Mouse (Mus musculus): Measurements from ENCODE around the gene Ptprr. TPM values are rescaled to one million over a fixed set of nuclear protein-coding genes. Genes with fewer than 3 reads are reported as not detected.

Ptprr gene
- 20.8 and 22.0 TPM in 2 replicates for total RNA-seq (2014; rRNA removed)
- 22.9 and 25.1 TPM in 2 replicates for polyA plus RNA-seq (2015; fragmentation: Nextera tagmentation; extraction: Ambion mirVana)

- Histone ChIP-seq H3K27me3 (ENCODE audit: insufficient read depth, low read length) (no peaks in the 10 kb centered on the region), H3K9ac (replicated peaks; ENCODE audit: low read length) (peak within 1 kb of the TSS; percentile 62), H3K4me2 (ENCODE audit: low read depth, low read length) (peak within 1 kb of the TSS; percentile 78), H3K4me3 (ENCODE audit: low read length) (peak within 1 kb of the TSS; percentile 58), H3K36me3 (ENCODE audit: insufficient read depth, low read length) (no peaks in the 10 kb centered on the region), H3K27ac (peak within 1 kb of the TSS; percentile 85), H3K4me1 (ENCODE audit: insufficient read depth, low read length) (no peaks in the 10 kb centered on the region), H3K9me3 (ENCODE audit: low read length) (peaks cover 1% of the 10 kb centered on the region; the same call in 1 of the 2 replicates)
- TF ChIP-seq CTCF (IDR thresholded peaks at IDR 0.05; ENCODE audit: low read depth) = peak; percentile 70
- under 1% methylated on average over 19 of the region's 19 CpGs for WGBS
- ATAC-seq = peak; percentile 97
- peak; percentile 96 for DNase-seq (ENCODE audit: low spot score)
Observed at GRCm38 (mm10) chr10:116017845-116018479, at the start of gene Ptprr. Gene Ptprr, plus strand, starts transcription at chr10:116018213.

- DNase-seq (ENCODE audit: low spot score) (no peak), ATAC-seq (no peak)
- Histone ChIP-seq H3K4me2 (ENCODE audit: low read depth, low read length) (no peak overlapping the region), H3K4me1 (ENCODE audit: insufficient read depth, low read length) (no peaks in the 10 kb centered on the region), H3K27me3 (ENCODE audit: insufficient read depth, low read length) (no peaks in the 10 kb centered on the region), H3K27ac (no peak overlapping the region), H3K4me3 (ENCODE audit: low read length) (no peak overlapping the region), H3K9me3 (ENCODE audit: low read length) (no peaks in the 10 kb centered on the region), H3K9ac (replicated peaks; ENCODE audit: low read length) (no peak overlapping the region), H3K36me3 (ENCODE audit: insufficient read depth, low read length) (no peaks in the 10 kb centered on the region)
- no peak for TF ChIP-seq CTCF (IDR thresholded peaks at IDR 0.05; ENCODE audit: low read depth)
- 52% methylated on average over 7 of the region's 7 CpGs for whole genome bisulfite sequencing
Observed at GRCm38 (mm10) chr10:115976345-115976744, 41.7 kb upstream of the Ptprr start.

- no peak for ATAC-seq
- Histone ChIP-seq H3K4me2 (ENCODE audit: low read depth, low read length) (no peak overlapping the region), H3K27ac (no peak overlapping the region), H3K9ac (replicated peaks; ENCODE audit: low read length) (no peak overlapping the region), H3K9me3 (ENCODE audit: low read length) (no peaks in the 10 kb centered on the region), H3K36me3 (ENCODE audit: insufficient read depth, low read length) (no peaks in the 10 kb centered on the region), H3K27me3 (ENCODE audit: insufficient read depth, low read length) (no peaks in the 10 kb centered on the region), H3K4me1 (ENCODE audit: insufficient read depth, low read length) (no peaks in the 10 kb centered on the region), H3K4me3 (ENCODE audit: low read length) (no peak overlapping the region)
- no peak for TF ChIP-seq CTCF (IDR thresholded peaks at IDR 0.05; ENCODE audit: low read depth)
- 56% methylated on average over 7 of the region's 7 CpGs for WGBS
- DNase-seq (ENCODE audit: low spot score) = no peak
Observed at GRCm38 (mm10) chr10:115978992-115979391, 39.0 kb upstream of the Ptprr start.

GRCm38 (mm10) chr10:115980018-115980417, 38.0 kb upstream of the Ptprr start:
- DNase-seq (ENCODE audit: low spot score) = no peak
- Histone ChIP-seq H3K27me3 (ENCODE audit: insufficient read depth, low read length) (no peaks in the 10 kb centered on the region), H3K4me1 (ENCODE audit: insufficient read depth, low read length) (no peaks in the 10 kb centered on the region), H3K4me3 (ENCODE audit: low read length) (no peak overlapping the region), H3K4me2 (ENCODE audit: low read depth, low read length) (no peak overlapping the region), H3K9me3 (ENCODE audit: low read length) (no peaks in the 10 kb centered on the region), H3K36me3 (ENCODE audit: insufficient read depth, low read length) (no peaks in the 10 kb centered on the region), H3K27ac (no peak overlapping the region), H3K9ac (replicated peaks; ENCODE audit: low read length) (no peak overlapping the region)
- TF ChIP-seq CTCF (IDR thresholded peaks at IDR 0.05; ENCODE audit: low read depth) = no peak
- ATAC-seq = no peak
- WGBS = 90% methylated on average over 2 of the region's 2 CpGs

- no peak overlapping the region for H3K9ac ChIP-seq (replicated peaks; ENCODE audit: low read length)
- no peak overlapping the region for H3K27ac ChIP-seq
- no peaks in the 10 kb centered on the region for H3K27me3 ChIP-seq (ENCODE audit: insufficient read depth, low read length)
- no peaks in the 10 kb centered on the region for H3K36me3 ChIP-seq (ENCODE audit: insufficient read depth, low read length)
- 57% methylated on average over 6 of the region's 6 CpGs for WGBS
- no peaks in the 10 kb centered on the region for H3K9me3 ChIP-seq (ENCODE audit: low read length)
- ATAC-seq (0 out of 2 replicates have a peak, but pooled peaks have one; percentile 47), DNase-seq (ENCODE audit: low spot score) (peak; percentile 36)
- no peaks in the 10 kb centered on the region for H3K4me1 ChIP-seq (ENCODE audit: insufficient read depth, low read length)
- no peak overlapping the region for H3K4me3 ChIP-seq (ENCODE audit: low read length)
- no peak for TF ChIP-seq CTCF (IDR thresholded peaks at IDR 0.05; ENCODE audit: low read depth)
- no peak overlapping the region for H3K4me2 ChIP-seq (ENCODE audit: low read depth, low read length)
Observed at GRCm38 (mm10) chr10:115984308-115984707, 33.7 kb upstream of the Ptprr start.

GRCm38 (mm10) chr10:116001838-116002237, 16.2 kb upstream of the Ptprr start:
- TF ChIP-seq CTCF (IDR thresholded peaks at IDR 0.05; ENCODE audit: low read depth) = no peak
- Histone ChIP-seq H3K9ac (replicated peaks; ENCODE audit: low read length) (no peak overlapping the region), H3K4me2 (ENCODE audit: low read depth, low read length) (no peak overlapping the region), H3K27me3 (ENCODE audit: insufficient read depth, low read length) (no peaks in the 10 kb centered on the region), H3K27ac (no peak overlapping the region), H3K4me1 (ENCODE audit: insufficient read depth, low read length) (no peaks in the 10 kb centered on the region), H3K9me3 (ENCODE audit: low read length) (no peaks in the 10 kb centered on the region), H3K36me3 (ENCODE audit: insufficient read depth, low read length) (no peaks in the 10 kb centered on the region), H3K4me3 (ENCODE audit: low read length) (no peak overlapping the region)
- peak; percentile 70; the same call in 1 of the 2 replicates for ATAC-seq
- peak; percentile 53 for DNase-seq (ENCODE audit: low spot score)
- 42% methylated on average over 8 of the region's 8 CpGs for WGBS

- Histone ChIP-seq H3K4me3 (ENCODE audit: low read length) (no peak overlapping the region), H3K27me3 (ENCODE audit: insufficient read depth, low read length) (no peaks in the 10 kb centered on the region), H3K4me1 (ENCODE audit: insufficient read depth, low read length) (no peaks in the 10 kb centered on the region), H3K9ac (replicated peaks; ENCODE audit: low read length) (no peak overlapping the region), H3K9me3 (ENCODE audit: low read length) (no peaks in the 10 kb centered on the region), H3K4me2 (ENCODE audit: low read depth, low read length) (no peak overlapping the region), H3K36me3 (ENCODE audit: insufficient read depth, low read length) (no peaks in the 10 kb centered on the region), H3K27ac (no peak overlapping the region)
- DNase-seq (ENCODE audit: low spot score) (no peak), ATAC-seq (no peak)
- TF ChIP-seq CTCF (IDR thresholded peaks at IDR 0.05; ENCODE audit: low read depth) = no peak
- 46% methylated on average over 6 of the region's 6 CpGs for WGBS
Observed at GRCm38 (mm10) chr10:116006675-116007074, 11.3 kb upstream of the Ptprr start.

Measured in hindbrain, postnatal 0 days (tissue).